Comparison of ENCODE assay signal across 9 mouse cellular contexts in genomic region chr5:139467998-139468397, GRCm38 (mm10). TPM values are rescaled to one million over a fixed set of nuclear protein-coding genes. Genes with fewer than 3 reads are reported as not detected.
DNase-seq lines count a peak whose midpoint lies in the region; ATAC-seq and TF ChIP-seq lines count a peak whose summit lies in the region.
"Had no signal": no experiment of that assay in that cellular context is flagged by ENCODE, and none has a peak within 500 bp of the region (broad histone marks: within the 10 kb centered on the region; RNA-seq: fewer than 3 reads in every experiment).

No protein-coding gene starts in this region.

- WGBS in lung, adult 2 months, result 40% methylated on average over 5 of the region's 5 CpGs

- H3K4me1 ChIP-seq in lung, adult 2 months (ENCODE audit: control insufficient read depth, insufficient read depth, low read length), result no peaks in the 10 kb centered on the region
- H3K4me1 ChIP-seq: limb, embryonic 15.5 days had no signal

- no peak for TF ChIP-seq POLR2A in lung, adult 2 months (IDR thresholded peaks at IDR 0.05; ENCODE audit: borderline replicate concordance, extremely low read depth, low read depth, low read length)

- TF ChIP-seq CTCF in lung, adult 2 months (IDR thresholded peaks at IDR 0.05; ENCODE audit: insufficient read depth, low read length), result peak; percentile 25; the same call in 1 of the 2 replicates

- peak; percentile 88 for ATAC-seq in frontal cortex, adult (ENCODE audit: low TSS enrichment)
- no peak for ATAC-seq in erythroid progenitor cell, adult 5-6 weeks (replicated peaks; ENCODE audit: low FRiP score, poor library complexity, severe bottlenecking)

- no peak overlapping the region for H3K4me3 ChIP-seq in lung, adult 2 months (replicated peaks; ENCODE audit: extremely low read depth, low read depth, low read length)
- H3K4me3 ChIP-seq: limb, embryonic 15.5 days had no signal

- DNase-seq in frontal cortex, postnatal 14 days (ENCODE audit: low spot score in 2 of 2), result no peak
- DNase-seq in lung, adult 2 months, result no peak
- no peak for DNase-seq in lung, adult 18-20 months
- DNase-seq in cerebellum, adult 9-11 months, result peak; percentile 50
- peak; percentile 50 for DNase-seq in retina, embryonic 14.5 days (ENCODE audit: low spot score)
- DNase-seq in thymus, postnatal 25 days, result no peak

RNA-seq across cellular contexts. Expression of gene 3110082I17Rik, which starts 7.7 kb away (rescaled TPM):
- 12.2 and 14.0 TPM in 2 replicates for polyA plus RNA-seq in lung, adult 2 months (2012; rRNA removed)
- total RNA-seq in erythroid progenitor cell, adult 5-6 weeks (2015; ENCODE audit: low replicate concordance), result 4.7 TPM in 1 of 2 replicates, not detected in the other
- 3.2 and 4.2 TPM in 2 replicates for total RNA-seq in erythroid progenitor cell, adult 5-6 weeks (2017; ENCODE audit: low replicate concordance)

RNA-seq across cellular contexts. Expression of gene Zfand2a, which starts 16.4 kb away (rescaled TPM):
- 15.1 and 19.6 TPM in 2 replicates for polyA plus RNA-seq in lung, adult 2 months (2012; rRNA removed)
- total RNA-seq in erythroid progenitor cell, adult 5-6 weeks (2015; ENCODE audit: low replicate concordance), result 7.2 and 9.2 TPM in 2 replicates
- 3.6 and 5.8 TPM in 2 replicates for total RNA-seq in erythroid progenitor cell, adult 5-6 weeks (2017; ENCODE audit: low replicate concordance)

RNA-seq across cellular contexts. Expression of gene Gper1, which starts 45.0 kb away (rescaled TPM):
- 2.7 and 3.3 TPM in 2 replicates for polyA plus RNA-seq in lung, adult 2 months (2012; rRNA removed)
- total RNA-seq in erythroid progenitor cell, adult 5-6 weeks (2015; ENCODE audit: low replicate concordance), result not detected in 2 replicates
- not detected in 2 replicates for total RNA-seq in erythroid progenitor cell, adult 5-6 weeks (2017; ENCODE audit: low replicate concordance)

Comparison
In these comparisons a context has a peak if more than half of its experiments do, and no peak if none do; other contexts are left out.
1. DNase-seq: peak in cerebellum, adult 9-11 months (single experiment) and retina, embryonic 14.5 days (single experiment); none in frontal cortex, postnatal 14 days (0 of 2), lung, adult 2 months (single experiment), lung, adult 18-20 months (0 of 2) and thymus, postnatal 25 days (single experiment).